In genomic region chr9:113602140-113602539, GRCm38 (mm10) we compare ENCODE assay signal across 20 mouse cellular contexts.
DNase-seq lines count a peak whose midpoint lies in the region; ATAC-seq lines count a peak whose summit lies in the region.
"Had no signal": no experiment of that assay in that cellular context is flagged by ENCODE, and none has a peak within 500 bp of the region (broad histone marks: within the 10 kb centered on the region; RNA-seq: fewer than 3 reads in every experiment).

No protein-coding gene starts in this region.

- H3K36me3 ChIP-seq in heart, embryonic 10.5 days, result no peaks in the 10 kb centered on the region
- H3K36me3 ChIP-seq in limb, embryonic 15.5 days, result no peaks in the 10 kb centered on the region
- H3K36me3 ChIP-seq in limb, embryonic 10.5 days, result no peaks in the 10 kb centered on the region
- H3K36me3 ChIP-seq: embryonic facial prominence, embryonic 13.5 days; embryonic facial prominence, embryonic 15.5 days; forebrain, embryonic 10.5 days; forebrain, embryonic 12.5 days had no signal

- 0 out of 2 replicates have a peak, but pooled peaks have one; percentile 57 for ATAC-seq in limb, embryonic 15.5 days (ENCODE audit: insufficient number of reproducible peaks, low FRiP score, low TSS enrichment, low read depth)
- ATAC-seq: forebrain, embryonic 14.5 days; forebrain, embryonic 16.5 days had no signal

- H3K27me3 ChIP-seq in heart, embryonic 10.5 days (ENCODE audit: insufficient read depth, poor library complexity, severe bottlenecking), result no peaks in the 10 kb centered on the region
- no peaks in the 10 kb centered on the region for H3K27me3 ChIP-seq in limb, embryonic 15.5 days
- H3K27me3 ChIP-seq in limb, embryonic 10.5 days (ENCODE audit: low read depth, poor library complexity, severe bottlenecking), result no peaks in the 10 kb centered on the region
- H3K27me3 ChIP-seq: embryonic facial prominence, embryonic 13.5 days; embryonic facial prominence, embryonic 15.5 days; forebrain, embryonic 12.5 days had no signal

- no peak overlapping the region for H3K27ac ChIP-seq in heart, embryonic 10.5 days
- H3K27ac ChIP-seq in limb, embryonic 15.5 days, result no peak overlapping the region
- H3K27ac ChIP-seq in limb, embryonic 10.5 days, result no peak overlapping the region
- H3K27ac ChIP-seq: embryonic facial prominence, embryonic 13.5 days; embryonic facial prominence, embryonic 15.5 days; forebrain, embryonic 10.5 days; forebrain, embryonic 12.5 days had no signal

- H3K9ac ChIP-seq in limb, embryonic 15.5 days, result no peak overlapping the region
- H3K9ac ChIP-seq: embryonic facial prominence, embryonic 13.5 days; embryonic facial prominence, embryonic 15.5 days; forebrain, embryonic 12.5 days had no signal

- H3K4me2 ChIP-seq in limb, embryonic 15.5 days, result no peak overlapping the region
- H3K4me2 ChIP-seq: embryonic facial prominence, embryonic 13.5 days; embryonic facial prominence, embryonic 15.5 days; forebrain, embryonic 12.5 days had no signal

- DNase-seq in heart, embryonic 10.5 days (ENCODE audit: low spot score), result peak; percentile 13
- no peak for DNase-seq in heart, adult 9 months (ENCODE audit: low spot score in 2 of 2)
- DNase-seq in limb, embryonic 10.5 days (ENCODE audit: low spot score), result no peak
- DNase-seq: adrenal gland, adult 2 months; adrenal gland, postnatal 10 days; adrenal gland, postnatal 25 days; cerebellum, adult 11 months; cerebellum, adult 18-20 months; cerebellum, adult 8-10 months; cerebellum, adult 9-11 months; cerebellum, postnatal 14 days; cerebellum, postnatal 36 days had no signal

- H3K9me3 ChIP-seq in heart, embryonic 10.5 days, result no peaks in the 10 kb centered on the region
- no peaks in the 10 kb centered on the region for H3K9me3 ChIP-seq in limb, embryonic 15.5 days
- H3K9me3 ChIP-seq in limb, embryonic 10.5 days (replicated peaks), result no peaks in the 10 kb centered on the region
- H3K9me3 ChIP-seq: embryonic facial prominence, embryonic 13.5 days; embryonic facial prominence, embryonic 15.5 days; forebrain, embryonic 10.5 days; forebrain, embryonic 12.5 days had no signal

- peaks cover 6% of the 10 kb centered on the region; the same call in 1 of the 2 replicates for H3K4me1 ChIP-seq in heart, embryonic 10.5 days
- no peaks in the 10 kb centered on the region; the same call in 1 of the 2 replicates for H3K4me1 ChIP-seq in limb, embryonic 15.5 days
- H3K4me1 ChIP-seq in limb, embryonic 10.5 days, result peaks cover 10% of the 10 kb centered on the region
- H3K4me1 ChIP-seq: embryonic facial prominence, embryonic 13.5 days; embryonic facial prominence, embryonic 15.5 days; forebrain, embryonic 12.5 days had no signal

- no peak overlapping the region for H3K4me3 ChIP-seq in heart, embryonic 10.5 days
- H3K4me3 ChIP-seq in limb, embryonic 15.5 days, result no peak overlapping the region
- H3K4me3 ChIP-seq in limb, embryonic 10.5 days, result no peak overlapping the region
- H3K4me3 ChIP-seq: embryonic facial prominence, embryonic 13.5 days; embryonic facial prominence, embryonic 15.5 days; erythroblast, embryonic 14.5 days; forebrain, embryonic 10.5 days; forebrain, embryonic 12.5 days had no signal
